Mouse (Mus musculus) heart, postnatal 0 days (tissue): ENCODE measurements around the gene Cacna1c.

ENCODE experiments used
- CTCF ChIP-seq: IDR thresholded peaks from 2 replicates; pipeline ENCODE4 v1.5.1; 2016; ENCODE audit warnings: antibody characterized with exemption, control low read depth, low read depth
- EP300 ChIP-seq: IDR thresholded peaks from 2 replicates; pipeline ENCODE4 v1.6.1; 2016; ENCODE audit warnings: antibody characterized with exemption, low read depth

GRCm38 (mm10) chr6:119183781-119184180, 12.4 kb downstream of the Cacna1c start:
- TF ChIP-seq CTCF: no peak
- no peak for TF ChIP-seq EP300
